Mouse (Mus musculus) forebrain, embryonic 11.5 days (tissue): ENCODE measurements around the gene Git2. TPM values are rescaled to one million over a fixed set of nuclear protein-coding genes. Genes with fewer than 3 reads are reported as not detected.

Experiments
- ATAC-seq: fragments of 200-750 bp; cut with Nextera tagmentation; replicated peaks from 2 replicates; pipeline ENCODE4 v1.8.0; 2017; ENCODE audit warnings: moderate TSS enrichment; ENCODE audit not compliant: low FRiP score
- DNase-seq: peaks from one replicate; pipeline ENCODE4 v3.0.0-alpha.2; 2017; ENCODE audit warnings: low spot score
- H3K27ac ChIP-seq: fragments of 300-500 bp; sonication (generic); 2 replicates; pipeline ENCODE4 v1.5.1; 2014; ENCODE audit warnings: low read depth, low read length
- H3K27me3 ChIP-seq: fragments of 300-500 bp; sonication (generic); 2 replicates; pipeline ENCODE4 v1.6.1; 2014; ENCODE audit warnings: mild to moderate bottlenecking, low read length, mixed read lengths; ENCODE audit not compliant: control insufficient read depth, insufficient read depth
- H3K36me3 ChIP-seq: fragments of 300-500 bp; sonication (generic); 2 replicates; pipeline ENCODE4 v1.6.1; 2014; ENCODE audit warnings: mild to moderate bottlenecking, low read length, moderate library complexity, mixed read lengths; ENCODE audit not compliant: control insufficient read depth, insufficient read depth
- H3K4me1 ChIP-seq: fragments of 300-500 bp; sonication (generic); replicated peaks from 2 replicates; pipeline ENCODE4 v1.6.1; 2014; ENCODE audit warnings: low read length, mixed read lengths; ENCODE audit not compliant: control insufficient read depth, insufficient read depth
- H3K4me2 ChIP-seq: fragments of 300-500 bp; sonication (generic); 2 replicates; pipeline ENCODE4 v1.6.1; 2014; ENCODE audit warnings: low read depth, mild to moderate bottlenecking, low read length, moderate library complexity, mixed read lengths; ENCODE audit not compliant: severe bottlenecking
- H3K4me3 ChIP-seq: fragments of 300-500 bp; sonication (generic); 2 replicates; pipeline ENCODE4 v1.5.1; 2014; ENCODE audit warnings: low read depth, low read length
- H3K9ac ChIP-seq: fragments of 300-500 bp; sonication (generic); 2 replicates; pipeline ENCODE4 v1.6.1; 2014; ENCODE audit warnings: low read length
- H3K9me3 ChIP-seq: fragments of 300-500 bp; sonication (generic); 2 replicates; pipeline ENCODE4 v1.6.1; 2016; ENCODE audit warnings: low read length, mixed read lengths; ENCODE audit not compliant: control insufficient read depth
- WGBS: fragments of 180-500 bp; shearing (Covaris S2); extraction: QIAGEN DNeasy Blood & Tissue Kit; methylation state at CpG from one replicate; pipeline ENCODE4 v1.1.7; 2014; 5-methylcytosine and 5-hydroxymethylcytosine counted together
- polyA plus RNA-seq: library from polyadenylated mRNA; unstranded; fragments of >200 nt; fragmentation: Nextera tagmentation; extraction: Ambion mirVana; gene quantifications from 2 replicates; pipeline ENCODE4 v1.2.1, GENCODE M21; 2014

The Git2 gene
- polyA plus RNA-seq, 1 experiment from 2014 or later, result 41.5 TPM

GRCm38 (mm10) chr5:114688703-114689102 lies 86.6 kb downstream of the Git2 start:
- DNase-seq (no peak), ATAC-seq (no peak)
- Histone ChIP-seq H3K4me1 (peaks cover 8% of the 10 kb centered on the region), H3K4me2 (no peak overlapping the region), H3K36me3 (no peaks in the 10 kb centered on the region), H3K9me3 (no peaks in the 10 kb centered on the region), H3K9ac (no peak overlapping the region), H3K27ac (no peak overlapping the region), H3K27me3 (no peaks in the 10 kb centered on the region), H3K4me3 (no peak overlapping the region)
- 90% methylated on average over 13 of the region's 13 CpGs for WGBS

GRCm38 (mm10) chr5:114687901-114688300 lies 87.4 kb downstream of the Git2 start:
- Histone ChIP-seq H3K36me3 (no peaks in the 10 kb centered on the region), H3K9me3 (no peaks in the 10 kb centered on the region), H3K27ac (no peak overlapping the region), H3K27me3 (no peaks in the 10 kb centered on the region), H3K4me3 (no peak overlapping the region), H3K9ac (no peak overlapping the region), H3K4me2 (no peak overlapping the region), H3K4me1 (peaks cover 8% of the 10 kb centered on the region)
- ATAC-seq (no peak), DNase-seq (no peak)

GRCm38 (mm10) chr5:114686726-114687210 lies 88.5 kb downstream of the Git2 start:
- Histone ChIP-seq H3K36me3 (no peaks in the 10 kb centered on the region), H3K9ac (no peak overlapping the region), H3K27ac (no peak overlapping the region), H3K27me3 (no peaks in the 10 kb centered on the region), H3K4me1 (peaks cover 8% of the 10 kb centered on the region), H3K4me2 (no peak overlapping the region), H3K9me3 (no peaks in the 10 kb centered on the region), H3K4me3 (no peak overlapping the region)
- no peak for DNase-seq
- WGBS, result 75% methylated on average over 7 of the region's 7 CpGs
- no peak for ATAC-seq

- DNase-seq (no peak), ATAC-seq (no peak)
- peaks cover 8% of the 10 kb centered on the region for H3K4me1 ChIP-seq
- H3K27me3 ChIP-seq, result no peaks in the 10 kb centered on the region
- no peak overlapping the region for H3K4me3 ChIP-seq
- no peak overlapping the region for H3K27ac ChIP-seq
- no peak overlapping the region for H3K9ac ChIP-seq
- 93% methylated on average over 5 of the region's 5 CpGs for WGBS
- H3K36me3 ChIP-seq, result no peaks in the 10 kb centered on the region
- H3K9me3 ChIP-seq, result no peaks in the 10 kb centered on the region
- H3K4me2 ChIP-seq, result no peak overlapping the region
Observed at GRCm38 (mm10) chr5:114685986-114686385, 89.3 kb downstream of the Git2 start.

- H3K27me3 ChIP-seq, result no peaks in the 10 kb centered on the region
- H3K4me3 ChIP-seq, result no peak overlapping the region
- ATAC-seq (no peak), DNase-seq (no peak)
- no peak overlapping the region for H3K27ac ChIP-seq
- H3K9me3 ChIP-seq, result no peaks in the 10 kb centered on the region
- peaks cover 3% of the 10 kb centered on the region; the same call in 1 of the 2 replicates for H3K4me1 ChIP-seq
- no peak overlapping the region for H3K4me2 ChIP-seq
- WGBS, result 82% methylated on average over 8 of the region's 8 CpGs
- H3K9ac ChIP-seq, result no peak overlapping the region
- peaks cover under 1% of the 10 kb centered on the region; the same call in 1 of the 2 replicates for H3K36me3 ChIP-seq
Observed at GRCm38 (mm10) chr5:114681717-114682116, 93.6 kb downstream of the Git2 start.

GRCm38 (mm10) chr5:114680676-114681285 lies 94.5 kb downstream of the Git2 start:
- Histone ChIP-seq H3K4me2 (no peak overlapping the region), H3K27me3 (no peaks in the 10 kb centered on the region), H3K4me3 (no peak overlapping the region), H3K4me1 (peaks cover 3% of the 10 kb centered on the region; the same call in 1 of the 2 replicates), H3K27ac (no peak overlapping the region), H3K36me3 (peaks cover 5% of the 10 kb centered on the region; the same call in 1 of the 2 replicates), H3K9me3 (no peaks in the 10 kb centered on the region), H3K9ac (no peak overlapping the region)
- DNase-seq (no peak), ATAC-seq (no peak)
- 82% methylated on average over 19 of the region's 19 CpGs for WGBS

GRCm38 (mm10) chr5:114679841-114680591 lies 95.3 kb downstream of the Git2 start:
- peaks cover 5% of the 10 kb centered on the region; the same call in 1 of the 2 replicates for H3K36me3 ChIP-seq
- no peak overlapping the region for H3K4me3 ChIP-seq
- no peak overlapping the region for H3K27ac ChIP-seq
- peaks cover 3% of the 10 kb centered on the region; the same call in 1 of the 2 replicates for H3K4me1 ChIP-seq
- DNase-seq, result no peak
- H3K9me3 ChIP-seq, result no peaks in the 10 kb centered on the region
- no peak overlapping the region; the same call in 1 of the 2 replicates for H3K9ac ChIP-seq
- 67% methylated on average over 17 of the region's 17 CpGs for WGBS
- no peaks in the 10 kb centered on the region for H3K27me3 ChIP-seq
- ATAC-seq, result no peak
- no peak overlapping the region for H3K4me2 ChIP-seq
